Mouse (Mus musculus) ovary, adult 18-20 months (tissue): Measurements from ENCODE around the gene Plod1.
"Not testable (repeated sequence)": the region's sequence is repeated elsewhere in the genome, so short reads cannot be mapped to it uniquely, and the experiment has no call there.

Experiments
- DNase-seq: peaks from one replicate; pipeline ENCODE4 v3.0.0; 2022; ENCODE audit warnings: low spot score, mixed read lengths

Plod1 gene

DNA sequence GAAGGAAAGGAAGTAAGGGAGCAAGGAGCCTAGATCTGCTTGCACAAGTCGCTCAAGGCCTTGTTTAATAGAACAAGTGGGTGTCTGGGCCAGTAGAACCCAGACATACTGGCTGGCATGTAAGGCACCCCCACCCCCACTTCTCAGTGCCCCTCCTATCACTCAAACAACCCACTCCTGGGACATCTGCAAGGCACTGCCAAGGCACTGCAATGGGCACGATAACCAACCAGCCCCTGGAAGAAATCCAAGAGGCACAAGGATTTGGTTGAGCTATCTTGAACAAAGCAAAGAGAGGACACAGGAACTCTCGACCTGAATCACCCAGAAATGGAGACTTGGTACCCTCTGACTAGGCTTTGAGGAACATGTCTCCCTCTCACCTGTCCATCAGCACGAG, 48.3 kb downstream of the Plod1 start:
- no peak for DNase-seq

- DNase-seq = no peak
Measured at GRCm38 (mm10) chr4:147887277-147887676, 49.3 kb downstream of the Plod1 start.

GRCm38 (mm10) chr4:147886158-147886557, 50.4 kb downstream of the Plod1 start:
- DNase-seq = no peak

- DNase-seq = no peak
Measured at GRCm38 (mm10) chr4:147884138-147884537, 52.4 kb downstream of the Plod1 start.

- DNase-seq = no peak
Measured at GRCm38 (mm10) chr4:147883041-147883440, 53.5 kb downstream of the Plod1 start.

- no peak for DNase-seq
Measured at GRCm38 (mm10) chr4:147881792-147882191, 54.8 kb downstream of the Plod1 start.

- DNase-seq = no peak
Measured at GRCm38 (mm10) chr4:147879865-147880264, 56.7 kb downstream of the Plod1 start.

- no peak for DNase-seq
Measured at GRCm38 (mm10) chr4:147879456-147879855, 57.1 kb downstream of the Plod1 start.

DNA sequence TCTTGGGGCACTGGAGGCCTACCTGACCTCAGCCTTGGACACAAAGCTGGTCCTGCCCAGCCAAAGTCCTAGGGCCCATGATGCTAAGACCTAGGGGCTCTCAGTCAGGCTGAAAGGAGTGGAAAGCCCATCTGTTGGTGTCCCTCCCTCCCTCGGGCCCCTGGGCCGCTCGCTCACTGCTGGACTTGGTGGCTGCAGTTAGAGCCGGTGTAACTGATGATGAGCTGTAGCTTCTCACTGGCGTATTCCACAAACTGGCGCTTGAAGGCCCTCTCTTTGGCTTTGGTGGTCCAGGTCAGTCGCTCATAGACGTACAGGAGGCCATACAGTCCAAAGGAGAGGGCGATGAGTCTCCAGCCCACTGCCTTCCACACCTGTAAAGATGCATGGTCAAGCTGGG, 58.0 kb downstream of the Plod1 start:
- no peak for DNase-seq

GRCm38 (mm10) chr4:147875852-147876575, 60.6 kb downstream of the Plod1 start:
- no peak for DNase-seq

DNA sequence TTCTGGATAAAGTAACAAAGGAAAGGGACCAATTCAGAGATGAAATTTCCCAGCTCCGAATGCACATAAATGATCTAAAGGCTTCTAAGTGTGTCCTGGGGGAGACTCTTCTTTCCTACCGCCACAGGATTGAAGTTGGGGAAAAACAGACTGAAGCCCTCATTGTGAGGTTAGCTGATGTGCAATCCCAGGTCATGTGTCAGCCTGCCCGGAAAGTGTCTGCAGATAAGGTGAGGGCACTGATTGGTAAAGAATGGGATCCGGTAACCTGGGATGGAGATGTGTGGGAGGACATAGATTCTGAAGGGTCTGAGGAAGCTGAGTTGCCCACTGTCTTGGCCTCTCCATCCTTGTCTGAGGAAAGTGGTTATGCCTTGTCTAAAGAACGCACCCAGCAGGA, 67.3 kb downstream of the Plod1 start:
- DNase-seq = no peak

DNA sequence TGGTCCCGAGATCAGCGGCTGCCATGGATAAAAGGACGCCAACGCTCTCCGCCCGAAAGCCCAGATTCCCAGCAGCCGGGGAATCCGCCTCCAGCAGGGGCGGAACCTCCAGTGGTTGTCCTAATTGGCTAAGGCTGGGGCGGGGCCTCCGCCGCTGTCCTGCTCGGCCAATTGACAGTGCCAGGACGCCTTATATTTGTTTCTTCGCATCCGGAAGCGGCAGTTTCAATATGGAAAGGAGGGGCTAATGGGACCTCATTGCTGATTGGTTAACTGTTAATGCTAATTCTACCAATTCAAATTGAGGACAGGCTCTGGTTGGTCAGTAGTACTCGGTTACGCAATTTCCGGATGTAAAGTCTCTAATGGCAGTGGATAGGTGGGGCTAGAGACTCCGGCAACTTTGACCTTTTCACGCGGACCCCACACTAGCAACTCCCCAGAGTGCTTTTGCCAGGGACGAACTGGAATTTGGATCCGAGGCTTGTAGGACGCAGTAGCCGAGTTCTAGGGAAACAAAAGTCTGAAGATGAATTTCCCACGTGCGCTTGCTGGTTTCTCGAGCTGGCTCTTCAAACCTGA, 68.0 kb downstream of the Plod1 start, which contains the start of the genes Miip and Fv1:
TSS of gene Miip (minus strand) at position 367 of the 582 bp plus-strand sequence.
TSS of gene Fv1 (plus strand) at position 530 of the 582 bp plus-strand sequence.
- DNase-seq = peak; percentile 97

GRCm38 (mm10) chr4:147867563-147868449, 68.8 kb downstream of the Plod1 start:
- no peak for DNase-seq

- DNase-seq = not testable (repeated sequence)
Measured at GRCm38 (mm10) chr4:147866793-147867192, 69.8 kb downstream of the Plod1 start.

GRCm38 (mm10) chr4:147866056-147866455, 70.5 kb downstream of the Plod1 start:
- DNase-seq = no peak

DNA sequence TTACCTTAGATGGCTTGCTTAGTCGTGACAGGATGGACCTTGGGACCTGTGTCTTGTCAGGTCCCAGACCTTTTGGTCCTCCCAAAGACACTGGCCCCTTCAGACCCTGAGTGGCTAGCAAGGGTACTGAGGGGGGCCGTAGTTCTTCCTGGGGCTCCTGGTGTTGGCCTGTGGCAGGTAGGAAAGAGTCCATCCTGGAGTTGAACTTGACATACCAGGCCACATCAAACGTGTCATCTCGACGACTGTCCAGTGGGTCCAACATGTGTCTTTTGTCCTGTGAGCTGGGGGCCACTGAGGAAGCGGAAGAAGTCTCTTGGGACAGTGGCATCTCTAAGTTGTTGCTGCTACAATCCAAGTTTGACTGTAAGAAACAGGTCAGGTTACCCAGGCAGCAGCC, 70.9 kb downstream of the Plod1 start:
- DNase-seq = no peak

DNA sequence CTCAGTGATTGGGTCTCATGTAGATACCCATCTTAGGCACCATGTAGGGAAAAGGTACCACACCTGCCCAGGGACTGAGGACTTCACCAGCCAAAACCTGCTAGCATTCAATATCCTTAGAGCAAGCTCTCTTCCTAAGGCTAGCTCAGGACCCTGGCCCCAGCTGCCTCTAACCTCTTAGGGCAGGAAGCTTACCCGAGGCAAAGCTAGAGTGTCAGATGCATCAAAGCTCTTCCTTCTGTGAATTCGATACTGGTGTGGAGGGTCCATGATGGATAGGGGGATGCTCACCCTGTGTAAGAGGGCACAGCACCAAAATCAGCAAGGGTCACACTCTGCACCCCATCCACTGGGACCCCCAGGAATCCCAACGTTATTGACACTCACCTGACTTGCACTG, 74.5 kb downstream of the Plod1 start:
- no peak for DNase-seq
